Mouse (Mus musculus) limb, embryonic 12.5 days (tissue): Measurements from ENCODE around the gene Gm20696. TPM values are rescaled to one million over a fixed set of nuclear protein-coding genes. Genes with fewer than 3 reads are reported as not detected.

Experiments
- ATAC-seq: fragments of 200-750 bp; cut with Nextera tagmentation; 2 replicates; pipeline ENCODE4 v1.8.0; 2017; ENCODE audit warnings: low read depth, moderate TSS enrichment; ENCODE audit not compliant: insufficient number of reproducible peaks, insufficient read depth, low FRiP score, low TSS enrichment
- H3K27ac ChIP-seq: fragments of 300-500 bp; sonication (generic); 2 replicates; pipeline ENCODE4 v1.5.1; 2016; ENCODE audit warnings: mild to moderate bottlenecking, moderate library complexity
- H3K27me3 ChIP-seq: fragments of 300-500 bp; sonication (generic); 2 replicates; pipeline ENCODE4 v1.6.1; 2016; ENCODE audit warnings: mild to moderate bottlenecking, moderate library complexity
- H3K36me3 ChIP-seq: fragments of 300-500 bp; sonication (generic); 2 replicates; pipeline ENCODE4 v1.6.1; 2016; ENCODE audit warnings: mild to moderate bottlenecking, moderate library complexity
- H3K4me1 ChIP-seq: fragments of 300-500 bp; sonication (generic); replicated peaks from 2 replicates; pipeline ENCODE4 v1.6.1; 2016
- H3K4me2 ChIP-seq: fragments of 300-500 bp; sonication (generic); 2 replicates; pipeline ENCODE4 v1.6.1; 2016; ENCODE audit warnings: mild to moderate bottlenecking, moderate library complexity
- H3K4me3 ChIP-seq: fragments of 300-500 bp; sonication (generic); replicated peaks from 2 replicates; pipeline ENCODE4 v1.5.1; 2016; ENCODE audit warnings: mild to moderate bottlenecking
- H3K9ac ChIP-seq: fragments of 300-500 bp; sonication (generic); replicated peaks from 2 replicates; pipeline ENCODE4 v1.6.1; 2016; ENCODE audit warnings: mild to moderate bottlenecking, moderate library complexity
- H3K9me3 ChIP-seq: fragments of 300-500 bp; sonication (generic); 2 replicates; pipeline ENCODE4 v1.6.1; 2016; ENCODE audit warnings: mild to moderate bottlenecking, moderate library complexity
- WGBS: fragments of 180-500 bp; shearing (Covaris S2); methylation state at CpG from one replicate; pipeline ENCODE4 v1.1.7; 2016; 5-methylcytosine and 5-hydroxymethylcytosine counted together
- polyA plus RNA-seq: library from polyadenylated mRNA; unstranded; fragments of >200 nt; fragmentation: Nextera tagmentation; extraction: Ambion mirVana; gene quantifications from 2 replicates; pipeline ENCODE4 v1.2.1, GENCODE M21; 2016

Gm20696 gene
- polyA plus RNA-seq, 1 experiment from 2014 or later: 7.6 TPM

DNA sequence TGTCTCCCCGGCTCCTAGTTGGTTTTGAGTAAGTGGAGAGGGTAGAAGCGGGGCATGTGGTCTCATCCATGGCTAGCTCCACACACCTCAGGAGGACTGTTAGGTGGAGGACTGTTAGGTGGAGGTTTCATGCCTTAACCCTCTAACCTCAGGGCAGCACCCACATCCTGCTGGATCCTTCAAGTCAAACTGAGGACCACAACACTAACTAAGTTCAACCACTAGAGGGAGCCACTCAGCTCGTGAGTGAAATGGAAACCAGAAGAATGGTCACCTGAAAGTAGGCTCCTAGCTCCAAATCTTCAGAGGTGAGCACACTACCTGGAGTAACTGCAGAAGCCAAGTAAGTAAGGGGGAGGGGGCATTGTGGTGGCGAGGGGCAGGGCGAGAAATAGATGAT lies 18.3 kb upstream of the Gm20696 start:
- Histone ChIP-seq H3K9me3 (peaks cover 7% of the 10 kb centered on the region), H3K36me3 (no peaks in the 10 kb centered on the region), H3K4me3 (no peak overlapping the region), H3K27ac (no peak overlapping the region), H3K9ac (no peak overlapping the region), H3K4me2 (no peak overlapping the region), H3K27me3 (peaks cover 5% of the 10 kb centered on the region), H3K4me1 (0 out of 2 replicates have a peak, but pooled peaks cover 4% of the 10 kb centered on the region)
- ATAC-seq: no peak
- WGBS: 50% methylated on average over 5 of the region's 5 CpGs

GRCm38 (mm10) chr6:99683974-99684373 lies 17.4 kb upstream of the Gm20696 start:
- WGBS: 86% methylated on average over 5 of the region's 5 CpGs
- Histone ChIP-seq H3K4me3 (no peak overlapping the region), H3K9ac (no peak overlapping the region), H3K27ac (no peak overlapping the region), H3K4me1 (0 out of 2 replicates have a peak, but pooled peaks cover 4% of the 10 kb centered on the region), H3K4me2 (no peak overlapping the region), H3K9me3 (peaks cover 7% of the 10 kb centered on the region), H3K36me3 (no peaks in the 10 kb centered on the region), H3K27me3 (no peaks in the 10 kb centered on the region)
- no peak for ATAC-seq

DNA sequence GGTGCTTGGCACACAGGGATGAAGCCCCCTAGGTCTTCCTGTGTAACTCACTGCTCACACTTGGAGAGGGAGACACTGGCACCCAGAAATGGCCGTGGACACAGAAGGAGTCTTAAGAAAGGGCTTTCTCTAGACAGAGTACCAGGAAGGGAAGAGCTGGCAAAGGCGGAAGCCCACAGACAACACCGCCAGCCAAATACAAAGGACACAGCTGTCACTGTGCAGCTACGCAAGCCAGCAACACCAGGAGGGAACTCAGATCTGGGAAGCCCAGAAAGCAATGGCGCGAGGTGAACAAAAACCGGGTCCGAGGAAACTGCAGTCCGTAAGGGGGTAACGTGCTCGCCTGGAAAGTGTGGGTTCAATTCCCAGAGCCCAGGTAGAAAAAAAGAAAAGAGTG lies 11.5 kb upstream of the Gm20696 start:
- Histone ChIP-seq H3K27me3 (no peaks in the 10 kb centered on the region; the same call in 1 of the 2 replicates), H3K27ac (no peak overlapping the region), H3K9me3 (no peaks in the 10 kb centered on the region), H3K9ac (no peak overlapping the region), H3K4me1 (no peaks in the 10 kb centered on the region), H3K4me2 (no peak overlapping the region), H3K4me3 (no peak overlapping the region), H3K36me3 (no peaks in the 10 kb centered on the region)
- WGBS: 88% methylated on average over 11 of the region's 11 CpGs
- no peak for ATAC-seq

- H3K4me2 ChIP-seq: no peak overlapping the region
Measured at GRCm38 (mm10) chr6:99677325-99677724, 10.7 kb upstream of the Gm20696 start.

DNA sequence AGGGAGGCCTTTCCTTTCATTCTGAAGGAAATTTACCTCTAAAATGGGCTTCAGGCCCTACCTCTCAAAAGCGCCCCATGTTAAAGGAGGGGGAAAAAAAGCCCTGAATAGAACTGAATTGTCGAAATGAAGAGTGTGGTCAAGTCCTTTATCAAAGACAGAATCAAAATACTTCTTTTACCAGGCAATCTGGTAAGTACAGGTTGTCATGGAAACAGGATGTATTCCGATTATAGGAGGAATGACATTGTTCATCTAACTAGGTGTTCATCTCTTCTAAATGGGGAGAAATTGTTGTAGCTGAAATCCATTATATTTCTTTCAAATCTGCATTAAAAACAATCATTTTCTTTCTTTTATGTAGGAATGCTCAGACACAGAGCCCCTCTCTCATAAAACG lies 7.9 kb upstream of the Gm20696 start:
- no peaks in the 10 kb centered on the region for H3K36me3 ChIP-seq
- no peaks in the 10 kb centered on the region; the same call in 1 of the 2 replicates for H3K27me3 ChIP-seq
- peaks cover 6% of the 10 kb centered on the region; the same call in 1 of the 2 replicates for H3K4me1 ChIP-seq
- 82% methylated on average over 4 of the region's 4 CpGs for WGBS
- H3K9ac ChIP-seq: no peak overlapping the region
- H3K9me3 ChIP-seq: no peaks in the 10 kb centered on the region
- no peak overlapping the region for H3K4me2 ChIP-seq
- H3K4me3 ChIP-seq: no peak overlapping the region
- no peak for ATAC-seq
- no peak overlapping the region for H3K27ac ChIP-seq

More at GRCm38 (mm10) chr6:99677325-99677724, 10.7 kb upstream of the Gm20696 start:
- 88% methylated on average over 8 of the region's 8 CpGs for WGBS
- Histone ChIP-seq H3K4me3 (no peak overlapping the region), H3K9ac (no peak overlapping the region), H3K27me3 (no peaks in the 10 kb centered on the region; the same call in 1 of the 2 replicates), H3K36me3 (no peaks in the 10 kb centered on the region), H3K4me1 (no peaks in the 10 kb centered on the region), H3K27ac (no peak overlapping the region), H3K9me3 (no peaks in the 10 kb centered on the region)
- no peak for ATAC-seq

- H3K27ac ChIP-seq: no peak overlapping the region
Measured at GRCm38 (mm10) chr6:99671768-99672167, 5.2 kb upstream of the Gm20696 start.

DNA sequence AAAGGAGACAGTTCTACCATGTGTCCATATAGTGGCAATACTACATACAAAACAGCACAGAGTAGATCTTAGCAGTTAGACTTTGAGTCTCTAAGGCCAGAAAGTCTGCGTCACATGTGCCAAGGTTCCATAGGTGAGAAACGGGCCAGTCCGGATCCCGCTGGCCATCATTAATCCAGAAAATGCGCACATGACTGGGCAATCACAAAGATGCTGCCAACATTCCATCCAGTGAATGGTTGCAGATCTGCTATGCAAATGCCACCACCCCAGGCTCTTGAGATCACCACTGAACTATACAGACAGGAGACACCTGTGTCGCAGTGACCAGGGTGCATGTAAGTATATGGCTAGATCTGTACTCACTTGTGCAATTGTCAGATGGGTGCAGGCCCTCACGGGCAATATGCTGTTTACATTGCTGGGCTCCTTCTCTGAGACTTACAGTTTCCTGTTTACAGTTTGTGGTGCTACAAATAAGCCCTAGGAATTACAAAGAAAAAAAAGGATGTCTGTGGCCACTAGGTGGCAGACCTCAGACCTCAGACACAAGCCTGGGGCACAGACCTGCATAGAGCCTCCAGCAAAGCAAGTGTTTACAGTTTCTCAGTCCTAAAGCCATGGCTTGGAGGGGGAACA lies 4.0 kb upstream of the Gm20696 start:
- Histone ChIP-seq H3K27ac (no peak overlapping the region), H3K36me3 (no peaks in the 10 kb centered on the region), H3K4me3 (no peak overlapping the region), H3K9me3 (no peaks in the 10 kb centered on the region), H3K9ac (no peak overlapping the region), H3K4me1 (peaks cover 19% of the 10 kb centered on the region), H3K27me3 (no peaks in the 10 kb centered on the region), H3K4me2 (no peak overlapping the region)
- 79% methylated on average over 7 of the region's 7 CpGs for WGBS
- no peak; the same call in 1 of the 2 replicates for ATAC-seq

More at GRCm38 (mm10) chr6:99671768-99672167, 5.2 kb upstream of the Gm20696 start:
- no peaks in the 10 kb centered on the region for H3K27me3 ChIP-seq
- H3K36me3 ChIP-seq: no peaks in the 10 kb centered on the region
- no peak overlapping the region for H3K4me2 ChIP-seq
- no peak for ATAC-seq
- H3K4me3 ChIP-seq: no peak overlapping the region
- H3K4me1 ChIP-seq: peaks cover 19% of the 10 kb centered on the region
- H3K9ac ChIP-seq: no peak overlapping the region
- WGBS: 71% methylated on average over 3 of the region's 3 CpGs
- no peaks in the 10 kb centered on the region for H3K9me3 ChIP-seq

GRCm38 (mm10) chr6:99669481-99670325 lies 3.1 kb upstream of the Gm20696 start:
- H3K9me3 ChIP-seq: no peaks in the 10 kb centered on the region
- H3K4me2 ChIP-seq: no peak overlapping the region
- no peak overlapping the region for H3K9ac ChIP-seq
- no peak overlapping the region for H3K27ac ChIP-seq
- ATAC-seq: no peak
- no peak overlapping the region for H3K4me3 ChIP-seq
- no peaks in the 10 kb centered on the region for H3K36me3 ChIP-seq
- H3K4me1 ChIP-seq: peaks cover 20% of the 10 kb centered on the region
- 31% methylated on average over 5 of the region's 5 CpGs for whole genome bisulfite sequencing
- H3K27me3 ChIP-seq: 0 out of 2 replicates have a peak, but pooled peaks cover under 1% of the 10 kb centered on the region

GRCm38 (mm10) chr6:99667290-99667689 lies 693 bp upstream of the Gm20696 start:
- peaks cover 26% of the 10 kb centered on the region for H3K4me1 ChIP-seq
- peak overlapping the region; percentile 73 for H3K27ac ChIP-seq
- WGBS: 16% methylated on average over 8 of the region's 8 CpGs

DNA sequence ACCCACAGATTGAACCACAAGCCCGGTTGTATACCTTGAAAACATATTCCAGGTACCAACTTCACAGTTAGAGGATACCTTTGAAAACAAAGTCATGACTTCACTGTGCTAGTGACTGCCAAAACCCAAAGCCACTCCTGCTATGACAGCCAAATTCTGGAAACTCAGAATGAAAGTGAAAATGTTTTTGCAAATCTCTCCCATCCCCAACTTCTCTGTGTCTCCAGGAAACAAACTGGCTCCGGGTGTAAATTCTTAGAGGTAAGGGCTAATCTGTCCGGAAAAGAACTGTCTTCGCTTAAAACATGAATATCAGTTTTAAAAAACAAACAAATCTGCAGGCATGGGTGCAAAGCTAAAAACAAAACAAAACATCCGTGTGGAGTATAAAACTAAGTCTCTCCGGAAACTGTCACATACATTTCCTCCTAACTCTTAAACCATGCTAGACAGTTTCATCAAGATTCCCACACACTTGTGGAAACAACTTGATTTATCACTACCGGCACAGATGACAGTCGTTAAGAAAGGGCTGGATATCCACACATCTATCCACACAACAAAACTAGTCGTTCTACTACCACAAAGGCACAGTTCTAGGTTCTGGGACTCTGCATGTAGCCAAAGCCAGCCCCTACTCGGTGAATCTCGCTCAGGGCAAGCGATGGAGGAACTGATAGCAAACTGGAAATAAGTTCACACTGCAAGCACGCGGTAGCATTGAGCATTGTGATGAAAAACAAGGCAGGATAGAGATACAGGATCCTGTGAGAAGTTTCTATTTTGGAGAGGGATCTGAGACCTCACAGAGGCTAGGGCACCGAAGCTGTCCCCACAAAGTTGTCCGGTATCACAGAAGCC lies 910 bp downstream of the Gm20696 start:
- Histone ChIP-seq H3K4me2 (peak overlapping the region; percentile 88), H3K4me1 (peaks cover 26% of the 10 kb centered on the region), H3K9me3 (no peaks in the 10 kb centered on the region), H3K4me3 (peak overlapping the region; percentile 85), H3K27me3 (0 out of 2 replicates have a peak, but pooled peaks cover 6% of the 10 kb centered on the region), H3K27ac (peak overlapping the region; percentile 73), H3K9ac (peak overlapping the region; percentile 89), H3K36me3 (no peaks in the 10 kb centered on the region)
- WGBS: 31% methylated on average over 16 of the region's 16 CpGs
- no peak for ATAC-seq

More at GRCm38 (mm10) chr6:99667290-99667689, 693 bp upstream of the Gm20696 start:
- H3K9me3 ChIP-seq: no peaks in the 10 kb centered on the region
- peak overlapping the region; percentile 85 for H3K4me3 ChIP-seq
- no peaks in the 10 kb centered on the region for H3K36me3 ChIP-seq
- peak overlapping the region; percentile 88 for H3K4me2 ChIP-seq
- no peak overlapping the region; the same call in 1 of the 2 replicates for H3K9ac ChIP-seq
- H3K27me3 ChIP-seq: 0 out of 2 replicates have a peak, but pooled peaks cover 6% of the 10 kb centered on the region
- no peak for ATAC-seq
